Mouse (Mus musculus) inflammation-experienced regulatory T-cells (primary cell): ENCODE data around the gene Clic3. TPM values are rescaled to one million over a fixed set of nuclear protein-coding genes. Genes with fewer than 3 reads are reported as not detected.

Source experiments
- polyA plus RNA-seq, 2 experiments: library from polyadenylated mRNA; unstranded; fragments of 100-300 nt; shearing (Covaris generic); gene quantifications; one replicate each; pipeline ENCODE4 v1.2.1; 2017

Gene Clic3
- polyA plus RNA-seq: 1 to 10 TPM; 3.4 to 4.3 TPM

GRCm38 (mm10) chr2:25456205-25456953 lies at the start of gene Clic3:
Gene Clic3, plus strand, starts transcription at chr2:25456838.

GRCm38 (mm10) chr2:25422587-25423410 lies 33.8 kb upstream of the Clic3 start, which contains the start of gene Fut7:
Gene Fut7, plus strand, starts transcription at chr2:25423267.

GRCm38 (mm10) chr2:25428442-25429236 lies 28.0 kb upstream of the Clic3 start, which contains the start of gene Abca2:
Gene Abca2, plus strand, starts transcription at chr2:25428703.

DNA sequence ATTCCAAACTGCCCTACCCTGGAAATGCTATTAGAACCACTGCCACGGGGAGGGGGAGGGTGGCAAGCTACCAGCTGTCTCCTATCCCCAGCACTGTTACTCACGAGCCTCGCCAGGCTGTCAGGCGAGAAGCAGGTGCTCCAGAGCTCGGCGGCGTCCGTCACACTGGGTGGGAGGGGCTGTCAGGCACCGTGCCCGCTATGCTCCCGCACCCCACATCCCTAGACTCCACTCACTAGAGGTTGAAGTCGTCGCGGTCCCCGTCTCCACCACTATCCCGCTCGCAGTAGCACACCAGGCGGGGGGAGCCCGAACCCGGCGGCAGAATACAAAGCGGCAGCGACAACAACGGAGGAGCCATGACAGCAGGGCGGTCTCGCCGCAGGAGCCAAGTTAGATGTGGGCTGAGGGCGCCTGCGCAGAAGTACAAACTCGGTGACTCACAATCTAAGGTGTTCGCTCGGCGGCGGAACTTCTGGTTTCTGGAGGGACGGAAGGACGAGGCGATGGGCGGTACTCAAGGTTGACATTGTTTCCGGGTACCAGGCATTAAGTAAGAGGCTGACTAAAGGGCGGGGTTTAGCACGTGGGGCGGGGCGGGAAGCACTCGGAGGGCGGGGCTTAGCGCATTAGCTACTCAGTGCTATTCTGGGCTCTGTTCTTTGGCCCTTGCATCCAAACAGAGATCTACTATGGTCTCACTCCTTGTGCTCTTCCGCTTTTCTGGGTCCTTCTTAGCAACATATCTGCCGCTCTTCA lies 4.1 kb downstream of the Clic3 start, which contains the start of gene Paxx:
Paxx (minus strand) TSS at position 544 of the 759 bp plus-strand sequence.

DNA sequence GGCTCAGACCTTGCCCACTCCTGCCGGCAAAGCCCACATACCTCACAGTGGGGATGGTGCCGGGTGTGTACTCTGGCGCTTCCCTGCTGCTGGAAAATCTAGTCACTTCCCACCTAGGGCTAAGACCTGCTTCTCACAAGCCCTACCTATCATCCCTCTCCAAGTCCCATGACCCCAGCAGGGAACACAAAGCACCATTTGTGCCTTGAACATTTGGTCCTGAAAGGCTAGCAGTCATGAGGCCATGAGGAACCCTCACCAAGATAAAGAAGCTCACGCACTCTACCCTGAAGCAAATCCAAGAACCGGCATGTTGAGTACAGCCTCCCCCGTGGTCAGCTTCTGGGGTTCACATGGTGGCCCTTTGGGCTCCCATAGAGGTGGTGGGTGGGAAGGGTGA lies 13.3 kb downstream of the Clic3 start, which contains the start of gene Ptgds:
Ptgds (minus strand) TSS at position 78 of the 400 bp plus-strand sequence.

DNA sequence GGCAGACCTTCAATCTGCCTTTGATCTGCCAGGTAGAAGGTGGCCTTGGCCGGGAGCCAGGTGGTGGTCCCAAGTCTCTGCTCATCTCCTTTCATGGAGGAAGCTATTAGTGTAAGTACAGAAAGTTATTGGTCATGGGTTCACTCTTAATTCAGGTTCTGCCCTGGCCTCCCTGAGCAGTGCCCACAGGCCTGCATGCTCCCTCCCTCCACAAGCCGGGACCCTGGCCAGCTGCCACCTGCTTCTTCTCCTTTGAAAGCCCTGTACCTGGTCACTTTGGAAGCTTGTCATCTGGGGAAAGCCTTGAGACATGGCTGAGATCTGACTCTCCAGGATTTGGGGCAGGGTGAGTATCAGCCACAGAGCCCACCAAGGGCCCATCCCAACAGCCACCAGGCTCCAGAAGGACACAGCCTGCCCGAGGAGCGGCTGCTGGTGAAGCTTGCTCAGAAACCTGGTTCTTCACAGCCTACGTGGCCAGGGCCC lies 36.9 kb downstream of the Clic3 start, which contains the start of gene Lcn12:
Lcn12 (minus strand) TSS at position 436 of the 486 bp plus-strand sequence.

GRCm38 (mm10) chr2:25500576-25501405 lies 44.2 kb downstream of the Clic3 start, which contains the start of gene Fbxw5:
Gene Fbxw5, plus strand, starts transcription at chr2:25500750.

GRCm38 (mm10) chr2:25501593-25502486 lies 45.2 kb downstream of the Clic3 start, which contains the start of gene C8g:
Gene C8g, minus strand, starts transcription at chr2:25501719.

Other genes with a start within 250 kb of the Clic3 start
- 100 to 1,000 TPM; 141 to 186 TPM for gene Nelfb, start 245.3 kb upstream of the Clic3 start, polyA plus RNA-seq
- 1 to 10 TPM in 1 of 2 experiments, under 1 TPM in 1; 0.29 to 1.4 TPM for gene Stpg3, start 242.2 kb upstream of the Clic3 start, polyA plus RNA-seq
- under 1 TPM; 0.27 to 0.54 TPM for gene Fam166a, start 238.1 kb upstream of the Clic3 start, polyA plus RNA-seq
- 100 to 1,000 TPM; 172 to 185 TPM for gene Tubb4b, start 232.1 kb upstream of the Clic3 start, polyA plus RNA-seq
- gene Slc34a3, start 222.5 kb upstream of the Clic3 start, polyA plus RNA-seq: not detected
- not detected for gene Rnf224, start 220.1 kb upstream of the Clic3 start, polyA plus RNA-seq
- 1 to 10 TPM; 1.2 to 2.0 TPM for gene Rnf208, start 214.6 kb upstream of the Clic3 start, polyA plus RNA-seq
- not detected for gene Cysrt1, start 214.4 kb upstream of the Clic3 start, polyA plus RNA-seq
- 10 to 100 TPM in 1 of 2 experiments, 1 to 10 TPM in 1; 6.2 to 11.9 TPM for gene AL732309.1, start 210.0 kb upstream of the Clic3 start, polyA plus RNA-seq
- 10 to 100 TPM; 20.6 to 22.0 TPM for gene Tmem203, start 201.4 kb upstream of the Clic3 start, polyA plus RNA-seq
- gene Tprn, start 194.2 kb upstream of the Clic3 start, polyA plus RNA-seq: 10 to 100 TPM; 17.1 to 22.4 TPM
- gene Ssna1, start 184.4 kb upstream of the Clic3 start, polyA plus RNA-seq: 100 to 1,000 TPM; 117 to 137 TPM
- gene Anapc2, start 184.4 kb upstream of the Clic3 start, polyA plus RNA-seq: 100 to 1,000 TPM in 1 of 2 experiments, 10 to 100 TPM in 1; 94.3 to 117 TPM
- not detected for gene Tmem210, start 168.7 kb upstream of the Clic3 start, polyA plus RNA-seq
- 1 to 10 TPM in 1 of 2 experiments, not detected in 1; 4.0 TPM for gene Lrrc26, start 166.9 kb upstream of the Clic3 start, polyA plus RNA-seq
- under 1 TPM; 0.41 to 0.78 TPM for gene Grin1, start 137.7 kb upstream of the Clic3 start, polyA plus RNA-seq
- gene Man1b1, start 124.5 kb upstream of the Clic3 start, polyA plus RNA-seq: 10 to 100 TPM; 21.9 to 32.4 TPM
- gene Dpp7, start 100.5 kb upstream of the Clic3 start, polyA plus RNA-seq: 10 to 100 TPM; 21.7 to 25.4 TPM
- 10 to 100 TPM; 30.5 to 53.8 TPM for gene Uap1l1, start 91.2 kb upstream of the Clic3 start, polyA plus RNA-seq
- gene Sapcd2, start 84.5 kb upstream of the Clic3 start, polyA plus RNA-seq: under 1 TPM in 1 of 2 experiments, not detected in 1; 0.40 TPM
- under 1 TPM in 1 of 2 experiments, not detected in 1; 0.40 TPM for gene Entpd2, start 61.0 kb upstream of the Clic3 start, polyA plus RNA-seq
- gene Npdc1, start 57.5 kb upstream of the Clic3 start, polyA plus RNA-seq: 1 to 10 TPM; 4.3 to 6.2 TPM
- 10 to 100 TPM in 1 of 2 experiments, 1 to 10 TPM in 1; 8.5 to 21.4 TPM for gene Fut7, start 33.6 kb upstream of the Clic3 start, polyA plus RNA-seq
- gene Abca2, start 28.1 kb upstream of the Clic3 start, polyA plus RNA-seq: 10 to 100 TPM; 62.8 to 67.6 TPM
- 100 to 1,000 TPM in 1 of 2 experiments, 10 to 100 TPM in 1; 95.5 to 104 TPM for gene Paxx, start 4.3 kb downstream of the Clic3 start, polyA plus RNA-seq
- gene Ptgds, start 13.2 kb downstream of the Clic3 start, polyA plus RNA-seq: under 1 TPM in 1 of 2 experiments, not detected in 1; 0.37 TPM
- gene Lcn12, start 37.1 kb downstream of the Clic3 start, polyA plus RNA-seq: not detected
- gene Fbxw5, start 43.9 kb downstream of the Clic3 start, polyA plus RNA-seq: 100 to 1,000 TPM; 107 to 134 TPM
- gene C8g, start 44.9 kb downstream of the Clic3 start, polyA plus RNA-seq: 1 to 10 TPM; 7.5 to 9.3 TPM
- gene Traf2, start 90.1 kb downstream of the Clic3 start, polyA plus RNA-seq: 10 to 100 TPM; 82.2 to 87.8 TPM
- gene Edf1, start 101.0 kb downstream of the Clic3 start, polyA plus RNA-seq: 100 to 1,000 TPM; 335 to 382 TPM
- 1 to 10 TPM in 1 of 2 experiments, under 1 TPM in 1; 0.58 to 1.6 TPM for gene Mamdc4, start 118.0 kb downstream of the Clic3 start, polyA plus RNA-seq
- gene Phpt1, start 118.4 kb downstream of the Clic3 start, polyA plus RNA-seq: 10 to 100 TPM; 53.8 to 59.8 TPM
- 1 to 10 TPM in 1 of 2 experiments, under 1 TPM in 1; 0.93 to 1.2 TPM for gene Ajm1, start 124.9 kb downstream of the Clic3 start, polyA plus RNA-seq
- gene Rabl6, start 151.7 kb downstream of the Clic3 start, polyA plus RNA-seq: 10 to 100 TPM; 41.1 to 47.1 TPM
- gene Ccdc183, start 160.8 kb downstream of the Clic3 start, polyA plus RNA-seq: not detected
- gene Tmem141, start 165.2 kb downstream of the Clic3 start, polyA plus RNA-seq: 1 to 10 TPM; 4.1 TPM
- 10 to 100 TPM in 1 of 2 experiments, not detected in 1; 18.1 TPM for gene Fcna, start 171.2 kb downstream of the Clic3 start, polyA plus RNA-seq
- not detected for gene Lcn8, start 196.3 kb downstream of the Clic3 start, polyA plus RNA-seq
- gene Lcn5, start 201.1 kb downstream of the Clic3 start, polyA plus RNA-seq: not detected
- under 1 TPM in 1 of 2 experiments, not detected in 1; 0.33 TPM for gene Lcn6, start 219.9 kb downstream of the Clic3 start, polyA plus RNA-seq
- gene Lcn10, start 225.9 kb downstream of the Clic3 start, polyA plus RNA-seq: 1 to 10 TPM in 1 of 2 experiments, not detected in 1; 1.0 TPM
- gene Obp2a, start 243.2 kb downstream of the Clic3 start, polyA plus RNA-seq: 1 to 10 TPM in 1 of 2 experiments, not detected in 1; 1.3 TPM
- gene Bmyc, start 249.9 kb downstream of the Clic3 start, polyA plus RNA-seq: 100 to 1,000 TPM in 1 of 2 experiments, 10 to 100 TPM in 1; 88.1 to 160 TPM